Mouse (Mus musculus) gastrocnemius, postnatal 10 days (tissue): Measurements from ENCODE around the gene Ndufs5. TPM values are rescaled to one million over a fixed set of nuclear protein-coding genes. Genes with fewer than 3 reads are reported as not detected.

ENCODE experiments used
- DNase-seq: peaks from one replicate; pipeline ENCODE4 v3.0.0; 2021; ENCODE audit warnings: mixed read lengths
- long read RNA-seq, 2 experiments: library from polyadenylated mRNA; stranded (forward); transcript quantifications; one replicate each; pipeline ENCODE4 v2.0.0; 2021
- total RNA-seq, 2 experiments: library from RNA; stranded (reverse); gene quantifications; 2 replicates each; pipeline ENCODE4 v1.2.3; 2021

Ndufs5 gene
- 100 to 1,000 TPM; 227 to 266 TPM for total RNA-seq
- long read RNA-seq, experiment 1, transcript Ndufs5-201 (3 exons, 525 nt) = major isoform, 64 of 68 reads
- long read RNA-seq, experiment 1, partial matches to known transcripts = 0 of 68 reads
- long read RNA-seq, experiment 1, other reads (novel, unspliced or antisense) = 3 of 68 reads
- long read RNA-seq, experiment 2, transcript Ndufs5-201 (3 exons, 525 nt) = major isoform, 64 of 69 reads
- long read RNA-seq, experiment 2, partial matches to known transcripts = 0 of 69 reads
- long read RNA-seq, experiment 2, other reads (novel, unspliced or antisense) = 5 of 69 reads

DNA sequence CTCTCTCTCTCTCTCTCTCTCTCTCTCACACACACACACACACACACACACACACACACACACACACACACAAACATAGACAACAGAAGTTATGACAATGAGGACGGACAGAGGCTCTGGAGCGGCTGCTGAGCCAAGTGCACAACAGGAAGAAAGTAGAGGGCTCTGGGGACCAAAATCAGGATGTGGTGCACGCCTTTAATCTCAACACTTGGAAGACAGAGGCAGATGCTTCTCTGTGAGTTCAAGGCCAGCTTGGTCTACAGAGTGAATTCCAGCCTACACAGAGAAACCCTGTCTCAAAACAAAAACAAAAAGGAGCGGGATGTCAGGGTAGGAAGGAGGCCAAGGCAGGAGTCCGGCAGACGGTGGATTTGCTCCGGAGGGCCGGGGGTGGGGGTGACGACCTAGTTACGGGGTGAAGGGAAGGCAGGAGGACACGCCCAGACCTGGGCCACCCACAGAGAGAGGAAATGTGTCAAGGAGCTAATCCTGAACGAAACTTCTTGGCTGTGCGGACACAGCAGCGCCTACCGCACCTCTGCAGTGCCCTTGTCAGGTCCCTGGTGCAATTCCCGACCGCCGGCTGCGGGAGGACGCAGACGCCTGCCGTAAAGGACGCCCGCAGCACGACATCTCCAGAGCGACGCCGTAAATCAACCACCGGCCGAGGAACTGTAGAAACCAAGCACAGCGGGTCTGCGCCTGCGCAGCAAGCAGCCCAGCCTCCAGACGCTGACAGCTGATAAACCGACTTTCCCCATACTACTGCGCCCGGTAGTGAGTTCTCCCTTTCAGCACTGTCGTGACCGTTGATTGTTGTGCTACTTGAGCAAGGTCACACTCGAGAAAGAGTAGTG, at the start of gene Ndufs5:
TSS of gene Ndufs5 (minus strand) at position 629 of the 860 bp plus-strand sequence.
- peak; percentile 97 for DNase-seq

DNA sequence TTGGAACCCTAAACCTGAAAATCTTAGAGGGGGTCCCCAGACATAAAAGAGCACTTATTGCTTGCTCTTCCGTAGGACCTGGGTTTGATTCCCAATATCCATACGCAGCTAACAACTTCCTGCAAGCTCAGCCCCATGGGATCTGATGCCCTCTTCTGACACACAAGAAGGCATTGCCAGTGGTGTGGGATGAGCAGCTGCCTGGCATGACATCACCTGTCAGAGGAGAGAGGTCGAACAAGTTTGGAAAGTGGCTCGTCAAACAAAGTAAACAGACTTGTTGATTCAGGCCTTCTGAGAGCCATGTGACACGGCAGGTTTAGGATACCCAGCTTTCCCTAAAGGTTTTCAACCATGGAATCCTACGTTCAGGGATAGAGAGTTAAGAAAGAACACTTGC, 47.1 kb upstream of the Ndufs5 start:
- DNase-seq = no peak

DNA sequence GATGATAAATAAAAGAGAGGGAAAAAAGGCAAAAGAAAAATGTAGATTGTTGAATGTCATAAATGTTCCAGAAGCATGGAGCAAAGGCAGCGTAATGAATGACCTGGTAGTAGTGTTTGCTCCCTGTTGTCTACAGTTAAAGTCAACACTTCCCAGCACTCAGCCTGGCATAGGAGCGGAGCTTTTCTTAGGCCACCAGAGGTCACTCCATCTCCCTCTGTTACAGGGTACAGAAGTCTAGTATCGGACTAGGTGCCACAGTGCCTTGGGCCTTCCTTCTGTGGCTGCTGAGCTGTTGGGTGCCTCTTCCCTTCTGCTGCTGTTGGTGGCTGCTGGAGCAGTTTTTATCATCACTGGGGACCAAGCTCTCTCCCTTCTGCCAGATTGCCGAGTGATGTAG, 40.3 kb upstream of the Ndufs5 start:
- no peak for DNase-seq

DNA sequence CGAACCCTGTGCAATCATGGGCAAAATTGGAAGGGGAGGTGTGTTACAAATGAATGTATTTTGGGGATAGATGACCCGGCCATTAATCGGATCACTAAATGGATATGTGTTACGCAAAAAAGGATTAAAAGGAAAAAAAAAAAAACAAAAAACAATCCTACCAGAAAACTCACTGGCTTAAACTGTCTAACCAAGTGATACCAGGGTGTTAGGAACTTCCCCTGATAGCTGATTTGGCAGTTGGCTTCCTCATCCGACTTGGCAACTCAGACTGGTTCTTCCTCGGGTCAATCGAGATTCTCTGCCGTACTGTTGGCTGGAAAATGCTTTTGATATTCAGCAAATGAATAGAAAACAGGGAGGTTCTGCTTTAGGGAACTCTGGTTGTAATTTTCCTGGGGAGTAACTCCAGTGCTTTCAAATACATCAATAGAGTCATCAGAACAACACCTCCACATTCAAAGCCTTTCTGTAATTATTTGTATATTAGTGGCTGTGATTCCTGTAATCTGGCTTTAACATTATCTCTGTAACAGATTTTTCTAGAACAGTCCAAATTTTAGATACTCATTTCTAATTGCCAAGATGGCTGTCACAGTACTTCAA, 32.8 kb upstream of the Ndufs5 start:
- DNase-seq = no peak

DNA sequence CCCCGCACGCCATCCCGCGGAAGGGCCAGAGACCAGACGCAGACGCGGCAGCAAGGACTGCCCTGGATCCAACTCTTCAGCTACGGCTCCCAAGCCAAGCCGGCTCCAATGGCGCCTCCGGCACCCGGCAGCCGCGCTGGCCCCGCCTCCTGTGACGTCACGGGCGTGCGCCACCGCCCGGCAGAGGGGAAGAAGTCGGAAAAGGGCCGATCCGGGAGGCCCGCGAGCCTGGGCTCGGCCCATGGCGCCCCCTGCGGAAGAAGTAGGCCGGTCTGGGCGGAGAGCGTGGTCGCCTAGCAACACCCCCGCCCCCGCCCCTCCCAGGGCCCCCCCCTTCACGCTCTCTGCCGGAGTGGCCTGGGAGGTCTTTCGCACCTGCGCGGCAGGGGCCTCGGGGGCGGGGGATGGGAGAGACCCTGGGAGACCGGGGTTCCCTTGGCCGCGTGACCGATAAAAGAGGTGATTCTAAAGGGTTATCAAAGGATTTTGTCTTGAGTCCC, 32.2 kb upstream of the Ndufs5 start, which contains the start of gene Akirin1:
TSS of gene Akirin1 (minus strand) at position 194 of the 500 bp plus-strand sequence.
- DNase-seq = peak; percentile 99

DNA sequence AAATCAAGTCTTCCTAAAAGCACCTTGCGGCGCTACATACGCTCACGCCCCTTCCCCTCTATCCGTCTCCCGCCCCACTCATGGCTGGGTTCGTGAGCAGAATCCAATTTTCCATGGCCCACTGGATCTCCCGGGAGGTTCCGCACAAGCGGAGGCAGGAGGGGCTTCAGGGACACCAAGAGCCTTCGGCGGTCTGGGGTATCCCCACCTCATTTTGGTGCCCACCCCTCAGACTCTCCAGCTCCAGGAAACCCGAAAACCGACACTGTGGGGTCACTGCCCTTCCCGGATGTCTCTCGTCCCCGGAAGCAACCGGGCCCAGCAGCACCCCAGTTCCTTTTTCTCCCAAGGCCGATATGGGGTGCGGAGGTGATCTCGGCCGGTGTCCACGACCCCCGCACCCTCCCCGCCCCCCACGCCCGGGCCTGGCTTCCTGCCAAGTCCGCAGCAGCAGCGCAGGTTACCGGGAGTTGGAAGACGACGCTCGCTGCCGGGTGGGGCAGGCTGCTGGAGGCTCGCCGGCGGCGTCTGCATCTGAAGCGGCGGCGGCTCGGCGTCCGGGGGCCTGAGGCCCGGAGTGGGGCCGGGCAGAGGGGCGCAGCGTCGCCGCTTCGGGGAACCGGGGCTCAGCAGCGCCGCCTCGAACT, 31.6 kb upstream of the Ndufs5 start:
- peak; percentile 62 for DNase-seq

DNA sequence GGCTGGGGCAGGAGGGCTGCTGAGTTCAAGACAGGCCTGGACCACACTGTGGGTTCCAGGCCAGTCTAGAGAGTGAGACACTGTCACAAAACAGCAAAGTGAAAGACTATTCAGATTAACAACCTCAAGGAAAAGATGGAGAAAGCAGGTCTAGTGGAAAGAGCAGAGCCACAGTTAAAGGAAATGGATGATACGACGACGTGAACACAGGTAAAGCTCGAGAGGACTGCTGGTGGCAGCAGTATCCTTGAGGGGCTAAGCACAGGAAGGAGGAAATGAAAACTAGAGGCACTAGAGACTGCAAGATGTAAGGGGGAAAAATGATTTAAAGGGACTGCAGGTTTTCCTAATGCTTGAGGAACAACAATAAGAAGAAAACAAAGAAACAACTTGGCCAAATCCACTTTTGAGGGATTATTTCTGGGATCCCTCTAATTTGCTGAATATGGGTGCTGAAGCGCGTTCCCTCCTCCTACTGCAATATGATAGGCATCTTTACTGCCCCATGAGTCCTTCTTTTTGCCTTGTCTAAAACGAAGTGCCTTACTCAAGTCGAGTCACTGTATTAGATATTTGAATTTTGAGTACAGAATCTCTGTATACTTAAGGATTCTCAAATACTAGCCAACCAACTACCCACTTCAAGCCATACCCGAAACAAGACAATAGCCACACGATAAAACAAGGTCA, 30.9 kb upstream of the Ndufs5 start:
- no peak for DNase-seq

DNA sequence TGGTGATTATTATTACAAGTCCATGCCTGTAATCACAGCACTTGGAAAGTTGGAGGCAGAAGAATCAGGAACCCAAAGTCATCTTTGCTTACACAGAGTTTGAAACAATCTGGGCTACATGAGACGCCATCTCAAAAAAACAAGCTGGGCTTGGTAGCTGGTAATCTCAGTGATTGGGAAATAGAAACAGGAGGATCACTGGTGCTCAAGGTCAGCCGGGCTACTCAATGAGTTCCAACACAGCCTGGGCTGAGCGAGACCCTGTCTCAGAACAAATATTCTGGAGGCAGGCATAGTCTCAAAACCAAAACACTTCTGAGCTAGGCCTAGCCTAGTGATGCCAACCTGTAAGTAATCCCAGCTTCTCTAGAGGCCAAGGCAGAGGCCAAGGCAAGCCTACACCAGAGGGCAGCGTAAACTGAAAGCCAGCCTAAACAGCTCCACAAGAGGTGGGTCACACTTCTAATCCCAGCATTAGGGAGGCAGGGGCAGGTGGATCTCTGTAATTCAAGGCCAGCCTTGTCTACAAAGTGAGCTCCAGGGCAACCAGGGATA, 27.3 kb upstream of the Ndufs5 start:
- no peak for DNase-seq

DNA sequence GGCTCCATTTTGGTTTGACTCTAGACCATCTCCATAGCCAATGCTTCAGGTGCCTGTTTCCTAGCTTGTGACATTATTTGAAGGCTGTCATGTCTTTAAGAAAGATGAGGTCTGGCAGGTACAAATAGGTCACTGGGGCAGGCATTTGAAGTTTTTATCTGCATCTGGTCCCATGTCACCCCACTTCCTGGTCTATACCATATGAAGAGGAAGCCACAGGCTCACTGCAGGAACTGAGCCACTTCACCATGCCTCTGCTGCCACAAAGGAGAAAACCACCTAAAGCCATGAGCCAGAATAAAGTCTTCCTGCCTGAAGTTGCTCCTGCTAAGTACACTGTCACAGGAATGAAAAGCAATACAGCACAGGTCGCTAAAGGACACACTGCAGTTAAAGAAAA, 24.9 kb upstream of the Ndufs5 start:
- no peak for DNase-seq

DNA sequence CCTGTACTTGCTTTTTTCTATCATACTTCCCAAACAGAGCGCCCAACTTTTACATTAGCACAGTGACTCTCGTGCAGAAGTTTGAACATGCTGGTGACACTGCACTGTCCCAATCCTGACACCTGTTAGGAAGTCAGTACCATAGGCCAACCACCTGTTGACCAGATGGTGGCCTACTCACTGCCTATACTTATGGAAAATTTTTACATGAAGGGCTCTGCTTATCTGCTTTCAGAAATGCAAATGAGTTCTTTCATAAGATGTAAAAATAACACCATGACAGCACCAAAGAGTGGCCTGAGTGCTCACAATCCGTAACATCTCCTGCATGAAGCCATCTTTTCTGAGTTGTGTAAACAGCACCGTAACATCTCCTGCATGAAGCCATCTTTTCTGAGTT, 20.7 kb upstream of the Ndufs5 start:
- no peak for DNase-seq

DNA sequence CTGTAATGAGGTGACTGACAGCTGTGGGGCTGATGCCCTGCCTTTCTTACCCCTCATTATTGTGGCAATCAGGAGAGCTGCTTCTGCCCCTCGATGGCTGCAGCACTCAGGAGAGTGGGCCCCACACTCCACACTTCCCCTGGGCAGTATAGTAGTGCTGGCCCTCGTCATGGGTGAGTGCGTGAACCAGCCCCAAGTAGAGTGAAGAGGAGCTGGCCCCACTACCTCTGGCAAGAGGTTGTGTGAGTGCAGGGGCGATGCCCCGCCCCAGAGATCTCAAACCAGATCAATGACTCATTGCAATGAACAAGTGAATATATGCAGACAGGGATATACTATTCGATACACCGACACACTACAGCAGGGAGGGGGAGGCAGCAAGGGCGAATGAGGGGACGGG, 15.5 kb upstream of the Ndufs5 start:
- DNase-seq = no peak

DNA sequence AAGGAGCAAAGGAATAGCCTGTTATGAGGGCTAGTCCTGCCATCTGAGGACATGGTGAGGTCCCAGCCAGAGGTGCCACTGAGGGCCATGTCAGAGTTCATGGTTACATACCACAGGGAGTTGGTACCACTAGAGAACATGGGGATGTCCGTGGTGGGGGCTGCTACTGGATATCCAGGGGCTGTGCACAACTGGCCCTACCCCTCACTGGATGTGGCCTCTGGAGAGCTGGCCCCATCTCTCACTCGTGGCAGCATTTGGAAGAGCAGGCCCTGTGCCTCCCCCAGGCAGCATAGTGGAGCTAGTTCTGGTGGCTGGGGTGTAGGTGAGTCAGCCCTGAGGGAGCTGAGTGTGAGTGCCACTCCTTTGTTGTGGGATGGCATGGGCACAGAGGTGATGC, 14.9 kb upstream of the Ndufs5 start:
- DNase-seq = no peak

DNA sequence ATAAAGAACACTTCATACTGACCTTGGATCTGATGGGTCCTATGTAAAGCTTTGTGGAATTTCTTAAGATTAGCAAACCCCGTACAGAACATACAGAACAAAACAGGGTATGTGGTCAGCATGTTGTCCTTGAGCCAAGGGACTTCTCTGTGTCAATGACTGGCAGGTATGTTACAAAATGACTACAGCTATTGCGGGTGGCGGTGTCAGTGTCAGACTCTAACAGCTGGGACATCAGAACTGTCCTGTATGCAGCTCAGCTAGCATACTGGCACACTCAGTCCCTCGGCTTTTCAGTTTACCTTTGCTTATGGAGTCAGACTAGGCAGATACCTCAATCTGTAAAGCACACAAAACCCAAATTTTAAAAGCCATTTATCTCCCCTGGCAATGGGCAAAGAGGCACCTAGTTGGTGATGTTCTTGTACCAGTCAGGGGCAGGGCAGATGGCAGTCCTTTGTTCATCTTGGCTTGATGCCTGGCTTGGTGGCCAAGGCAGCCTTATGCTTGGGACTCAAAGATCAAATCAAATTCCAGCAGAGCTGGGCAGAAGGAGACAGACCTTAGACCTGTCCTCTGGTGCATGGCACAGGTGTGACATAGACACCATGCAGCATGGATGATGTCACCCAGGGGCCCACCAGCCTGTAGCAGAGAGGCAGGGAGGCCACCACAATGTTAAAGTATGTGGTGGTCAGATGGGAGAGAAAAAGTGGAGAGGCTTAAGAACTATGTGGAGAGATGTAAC, 14.3 kb upstream of the Ndufs5 start:
- DNase-seq = no peak

DNA sequence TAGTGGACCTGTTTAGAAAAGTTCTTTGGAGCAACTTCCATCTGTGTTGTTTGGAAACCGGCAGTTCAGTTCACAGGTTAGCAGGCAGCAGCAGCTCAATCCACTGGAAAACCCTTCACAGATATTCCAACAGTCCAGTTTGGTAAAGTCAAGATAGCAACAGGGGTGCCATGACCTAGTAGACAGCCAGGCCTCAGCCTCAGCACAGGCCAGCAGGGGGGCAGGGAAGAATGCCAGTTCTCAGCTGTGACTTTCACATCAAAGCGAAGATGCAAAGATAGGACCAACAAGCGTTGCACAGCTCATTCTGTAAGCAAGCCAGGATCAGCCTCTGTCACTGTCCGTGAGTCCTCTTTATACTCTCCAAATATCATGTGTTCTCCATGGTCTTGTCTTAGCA, 3.8 kb upstream of the Ndufs5 start:
- DNase-seq = no peak

DNA sequence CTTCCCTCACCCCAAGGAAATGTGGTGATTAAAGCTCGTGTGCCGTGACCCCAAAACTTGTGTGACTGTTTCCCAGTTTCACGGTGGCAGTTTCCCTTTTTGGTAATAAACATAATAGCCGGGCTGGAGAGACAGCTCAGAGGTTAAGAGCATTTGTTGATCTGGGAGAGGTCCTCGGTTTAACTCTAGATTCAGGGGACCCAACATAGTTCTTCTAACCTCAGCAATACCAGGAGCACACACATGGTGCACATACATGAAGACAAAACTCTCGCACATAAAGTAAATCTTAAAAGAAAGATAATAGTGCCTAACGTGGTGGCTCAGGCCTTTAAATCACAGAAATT, 405 bp upstream of the Ndufs5 start:
- no peak for DNase-seq

DNA sequence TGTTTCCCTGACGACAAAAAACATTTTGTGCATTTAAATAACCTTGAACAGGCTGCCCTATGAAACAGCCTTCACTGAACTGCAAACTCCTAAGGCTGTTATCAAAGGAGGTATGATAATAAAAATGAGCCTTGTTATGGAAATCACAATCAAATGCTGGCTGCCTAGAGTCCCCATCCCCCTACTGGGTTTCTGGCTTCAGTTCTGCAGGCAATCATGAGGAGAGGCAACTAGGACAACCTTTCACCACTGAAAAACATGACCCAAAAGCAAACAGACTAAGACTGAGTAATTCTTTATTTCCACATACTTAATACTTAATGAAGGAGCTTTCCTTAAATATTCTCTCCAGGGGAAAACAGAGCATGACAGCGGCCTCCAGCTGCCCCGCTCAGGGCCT, 5.6 kb downstream of the Ndufs5 start:
- no peak for DNase-seq

DNA sequence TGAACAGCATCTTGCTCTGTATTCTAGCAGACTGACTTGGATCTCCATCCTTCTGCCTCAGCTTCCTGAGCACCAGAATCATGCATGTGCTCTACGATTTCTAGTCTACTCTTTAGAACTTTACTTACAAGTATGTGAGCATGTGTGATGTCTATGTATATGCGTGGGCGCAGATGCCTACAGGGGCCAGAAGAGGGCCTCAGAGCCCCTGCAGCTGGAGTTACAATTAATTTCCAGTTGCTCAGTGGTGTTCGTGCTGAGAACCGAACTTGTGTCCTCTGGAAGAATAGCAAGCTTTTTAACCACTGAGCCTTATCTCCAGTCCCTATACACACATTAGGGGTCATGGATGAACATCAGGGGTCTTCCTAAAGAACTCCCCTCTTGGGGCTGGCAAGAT, 10.7 kb downstream of the Ndufs5 start:
- DNase-seq = no peak

DNA sequence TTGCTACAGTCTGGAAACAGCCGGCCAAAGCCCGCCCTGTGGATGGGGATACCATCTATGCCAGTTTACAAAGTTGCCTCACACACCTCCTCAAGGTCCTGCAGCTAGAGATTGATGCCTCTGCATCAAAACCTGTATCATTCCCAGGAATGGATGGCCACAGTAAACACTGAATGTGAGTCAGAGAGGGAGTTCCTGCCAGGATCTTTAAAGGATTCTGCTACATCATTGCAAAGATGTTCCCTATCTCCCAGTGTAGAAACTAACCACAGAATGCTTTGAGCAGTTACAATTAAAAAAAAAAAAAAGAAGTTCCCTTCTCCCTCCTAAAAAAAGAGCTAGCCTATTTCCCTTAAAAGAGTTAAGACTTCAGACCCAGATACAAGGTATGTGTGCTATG, 12.7 kb downstream of the Ndufs5 start:
- DNase-seq = no peak

DNA sequence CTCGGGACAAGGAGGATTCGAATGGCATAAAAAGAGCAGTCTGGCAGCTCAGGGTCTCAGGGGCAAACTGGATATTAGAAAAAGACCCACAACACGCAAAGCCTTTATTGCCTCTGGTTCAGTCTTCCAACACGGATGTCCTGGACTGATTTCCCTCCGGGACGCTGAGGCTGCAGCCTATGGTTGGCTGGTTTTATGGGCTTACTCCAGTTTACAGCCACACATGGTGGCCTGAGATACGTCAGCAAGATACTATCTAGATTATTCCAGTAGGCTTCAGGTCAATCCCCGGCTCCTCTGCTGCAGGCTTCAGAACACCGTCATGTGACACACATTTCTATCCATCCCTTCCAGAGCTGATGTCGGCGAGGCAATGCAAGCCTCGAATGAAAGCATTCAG, 24.6 kb downstream of the Ndufs5 start:
- DNase-seq = no peak

DNA sequence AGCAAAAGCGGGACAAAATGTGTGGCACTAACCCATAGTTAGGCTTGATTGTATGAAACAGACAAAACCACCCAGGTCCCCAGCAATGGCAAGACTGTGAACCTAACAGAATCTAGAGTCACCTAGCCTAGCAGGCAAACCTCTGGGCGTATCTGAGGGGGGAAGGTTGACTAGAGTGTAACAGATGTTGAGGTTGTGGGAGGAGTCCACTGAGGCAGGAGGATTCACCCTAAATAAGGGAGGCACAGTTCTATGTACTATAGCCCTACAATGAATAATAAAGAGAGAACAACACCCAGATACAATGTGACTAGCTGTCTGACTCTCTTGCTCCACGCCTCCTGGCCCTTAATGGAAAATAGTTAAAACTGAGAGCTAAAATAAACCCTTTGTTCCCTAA, 25.9 kb downstream of the Ndufs5 start:
- no peak for DNase-seq

DNA sequence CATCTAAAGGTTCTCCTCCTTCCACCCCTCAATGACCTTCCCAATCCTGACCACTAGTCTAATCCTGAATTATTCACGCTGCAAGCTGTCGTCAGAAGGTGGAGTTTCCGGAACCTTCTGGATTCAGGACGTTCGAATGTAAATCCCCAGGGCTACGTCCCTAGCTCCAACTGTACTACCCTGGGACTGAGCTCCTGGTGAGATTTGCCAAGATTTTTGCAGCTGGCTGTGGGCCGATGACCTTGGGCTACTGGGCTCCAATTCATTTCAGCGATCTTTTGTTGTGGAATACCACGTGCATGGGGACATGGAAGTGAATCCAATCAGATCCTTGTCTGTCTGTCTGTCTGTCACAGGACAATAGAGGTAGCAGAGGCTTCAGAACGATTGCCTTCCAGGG, 27.7 kb downstream of the Ndufs5 start:
- no peak for DNase-seq
